Mouse (Mus musculus): ENCODE data around the gene Tnfrsf1a. TPM values are rescaled to one million over a fixed set of nuclear protein-coding genes. Genes with fewer than 3 reads are reported as not detected.

Tnfrsf1a gene
- total RNA-seq (2023) = 71.1 TPM

DNA sequence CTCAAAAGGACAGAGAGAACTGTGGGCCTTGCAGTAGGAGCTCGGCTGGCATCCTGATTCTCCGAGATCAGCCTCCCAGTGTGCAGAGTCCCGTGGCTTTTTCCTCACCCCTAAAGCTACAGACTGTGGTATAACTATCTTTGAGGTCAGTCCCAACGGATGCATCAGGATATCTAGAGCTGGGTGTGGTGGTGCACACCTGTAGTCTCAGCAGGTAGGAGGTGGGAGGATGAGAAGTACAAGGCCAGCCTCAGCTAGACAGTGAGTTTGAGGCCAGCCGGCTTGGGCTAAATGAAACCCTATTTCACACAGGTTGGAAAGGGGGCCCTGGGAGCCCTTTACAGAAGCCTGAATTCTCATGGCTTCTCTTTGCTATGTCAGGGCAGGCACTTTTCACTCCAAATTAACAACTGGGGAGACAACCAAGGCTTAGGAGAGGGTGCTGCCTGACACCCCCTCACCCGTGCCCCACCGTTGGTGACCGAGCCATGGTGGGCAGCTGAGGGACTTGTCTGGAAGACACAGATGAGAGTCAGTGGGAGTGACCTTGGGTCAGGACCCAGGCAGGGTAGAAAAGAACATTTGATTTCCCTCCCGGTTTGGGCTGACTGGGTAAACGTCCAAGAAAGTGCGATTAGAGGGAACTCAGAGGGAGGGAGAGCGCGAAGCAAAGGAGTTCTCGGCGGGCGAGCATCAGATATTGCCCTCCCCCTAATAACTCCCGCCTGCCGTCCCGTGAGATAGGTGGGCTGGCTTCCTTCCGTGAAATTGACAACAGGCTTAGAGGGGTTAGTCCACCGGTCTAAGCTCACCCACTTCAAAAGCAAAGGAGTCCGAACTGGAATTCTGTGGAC lies at the start of gene Tnfrsf1a:
TSS of gene Tnfrsf1a (plus strand) at position 642 of the 854 bp plus-strand sequence.

DNA sequence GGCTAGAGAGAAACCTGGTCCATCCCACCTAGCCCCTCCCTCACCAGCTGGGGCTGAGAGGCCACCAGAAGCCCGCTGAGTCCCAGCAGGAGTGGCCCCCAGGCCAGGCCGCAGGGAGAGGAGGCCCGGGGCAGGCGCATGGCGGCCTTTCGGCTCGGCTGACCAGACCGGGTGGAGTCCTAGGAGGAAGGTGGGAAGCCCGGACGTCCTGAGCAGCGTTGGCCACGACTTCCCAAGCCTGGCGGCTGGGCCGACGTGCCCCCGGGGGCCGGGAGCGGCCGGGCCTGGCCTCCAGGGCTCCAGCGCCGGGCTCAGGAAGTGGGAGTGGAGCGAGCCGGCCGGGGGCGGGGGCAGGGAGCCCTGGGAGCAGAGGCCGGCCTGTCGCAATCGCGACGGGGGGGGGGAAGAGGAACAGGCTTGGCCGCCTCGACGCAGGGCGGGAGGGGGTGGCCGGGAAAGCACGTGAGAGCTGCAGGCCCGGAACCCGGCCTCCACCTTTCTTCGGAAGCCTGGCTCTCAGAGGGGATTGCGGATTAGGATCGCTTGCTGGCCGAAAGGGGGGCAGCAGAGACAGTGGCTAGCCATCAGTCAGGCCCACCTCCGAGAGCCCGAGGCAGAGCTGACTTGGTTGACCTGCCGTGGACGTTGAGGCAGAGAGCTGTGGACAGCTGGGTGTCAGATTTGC lies 35.5 kb upstream of the Tnfrsf1a start, which contains the start of gene Ltbr:
TSS of gene Ltbr (minus strand) at position 340 of the 685 bp plus-strand sequence.

DNA sequence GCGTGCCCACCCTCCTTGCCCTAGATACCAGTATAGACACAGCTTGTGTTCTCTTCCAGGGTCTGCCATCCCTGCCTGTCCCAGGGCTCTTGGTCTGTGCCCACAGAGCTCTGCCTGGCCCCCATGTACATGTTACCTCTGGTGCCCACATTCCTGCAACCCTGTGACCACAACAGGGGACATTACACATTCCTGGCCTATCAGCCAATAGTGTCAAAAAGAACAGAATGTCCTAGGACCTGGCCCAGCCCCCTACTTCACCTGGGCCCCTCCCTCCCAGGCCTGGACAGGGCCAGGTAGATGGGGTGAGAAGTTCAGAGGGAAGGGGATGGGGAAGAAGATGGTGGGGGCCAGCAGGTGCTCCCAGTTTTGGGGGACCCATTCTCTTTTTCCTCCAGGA lies 28.8 kb upstream of the Tnfrsf1a start, which contains the start of gene Scnn1a:
TSS of gene Scnn1a (plus strand) at position 337 of the 400 bp plus-strand sequence.

DNA sequence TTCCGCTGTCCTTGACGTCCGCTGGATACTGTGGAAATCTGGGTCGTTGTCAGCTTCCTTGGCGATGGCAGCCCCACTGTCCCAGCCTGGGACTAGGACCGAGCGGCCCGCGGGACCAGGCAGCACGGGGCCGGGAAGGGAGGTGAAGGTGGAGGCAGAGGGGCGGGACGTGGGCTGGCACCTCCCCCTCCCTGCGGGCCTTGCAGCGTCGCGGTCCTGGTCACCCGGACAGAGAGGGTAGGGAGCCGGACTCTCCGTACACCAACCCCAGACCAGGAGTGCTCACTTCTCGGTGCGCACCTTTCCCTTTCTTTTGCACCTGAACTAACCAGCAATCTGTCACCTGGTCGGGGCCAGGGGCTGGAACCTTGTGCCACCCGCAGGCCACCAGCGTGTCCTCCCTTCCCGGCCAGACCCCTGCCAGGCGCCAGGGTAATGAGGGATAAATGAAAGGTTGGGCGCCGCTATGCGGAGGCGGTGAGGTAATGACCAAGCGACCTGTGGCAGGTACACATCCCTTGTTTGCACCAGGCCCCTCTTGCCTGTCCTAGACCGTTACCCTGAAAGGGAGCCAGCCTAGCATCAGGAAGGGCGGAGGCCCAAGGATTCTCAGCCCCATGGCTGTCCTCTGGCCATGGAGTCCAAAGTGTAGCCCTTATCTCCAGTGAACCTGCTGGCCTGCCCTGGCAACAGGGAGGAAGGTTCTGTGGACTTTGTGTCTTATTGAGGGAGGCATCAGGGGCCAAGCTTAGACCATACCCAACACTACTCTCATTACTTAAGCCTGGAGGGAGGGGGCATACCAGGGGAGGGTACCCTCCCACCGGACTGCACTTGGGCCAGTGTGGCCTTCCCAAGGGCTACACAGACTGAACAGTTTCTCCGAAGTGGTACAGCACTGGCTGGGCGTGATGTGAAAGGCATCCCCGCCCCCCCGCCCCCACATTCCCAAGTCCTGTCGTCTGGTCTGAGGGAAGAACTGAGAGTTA lies 31.5 kb downstream of the Tnfrsf1a start, which contains the start of gene Plekhg6:
TSS of gene Plekhg6 (minus strand) at position 422 of the 989 bp plus-strand sequence.

Other genes with a start within 250 kb of the Tnfrsf1a start
- 31.9 TPM for gene Nop2, start 217.5 kb upstream of the Tnfrsf1a start, total RNA-seq (2023)
- 32.4 TPM for gene Iffo1, start 204.1 kb upstream of the Tnfrsf1a start, total RNA-seq (2023)
- 445 TPM for gene Gapdh, start 182.9 kb upstream of the Tnfrsf1a start, total RNA-seq (2023)
- 28.7 TPM for gene Ncapd2, start 157.7 kb upstream of the Tnfrsf1a start, total RNA-seq (2023)
- 19.4 TPM for gene Mrpl51, start 157.6 kb upstream of the Tnfrsf1a start, total RNA-seq (2023)
- 95.8 TPM for gene Vamp1, start 133.8 kb upstream of the Tnfrsf1a start, total RNA-seq (2023)
- 29.7 TPM for gene Tapbpl, start 117.5 kb upstream of the Tnfrsf1a start, total RNA-seq (2023)
- 174 TPM for gene Cd27, start 112.4 kb upstream of the Tnfrsf1a start, total RNA-seq (2023)
- gene Tuba3a, start 63.3 kb upstream of the Tnfrsf1a start, total RNA-seq (2023) = not detected
- 0.88 TPM for gene Ltbr, start 35.5 kb upstream of the Tnfrsf1a start, total RNA-seq (2023)
- gene Scnn1a, start 28.7 kb upstream of the Tnfrsf1a start, total RNA-seq (2023) = not detected
- not detected for gene Plekhg6, start 31.4 kb downstream of the Tnfrsf1a start, total RNA-seq (2023)
- 48.0 TPM for gene Cd9, start 145.4 kb downstream of the Tnfrsf1a start, total RNA-seq (2023)
- gene Vwf, start 197.4 kb downstream of the Tnfrsf1a start, total RNA-seq (2023) = 2.2 TPM